Mouse (Mus musculus): ENCODE data around the gene Exoc5.
"Not testable (repeated sequence)": the region's sequence is repeated elsewhere in the genome, so short reads cannot be mapped to it uniquely, and the experiment has no call there.

Exoc5 gene

DNA sequence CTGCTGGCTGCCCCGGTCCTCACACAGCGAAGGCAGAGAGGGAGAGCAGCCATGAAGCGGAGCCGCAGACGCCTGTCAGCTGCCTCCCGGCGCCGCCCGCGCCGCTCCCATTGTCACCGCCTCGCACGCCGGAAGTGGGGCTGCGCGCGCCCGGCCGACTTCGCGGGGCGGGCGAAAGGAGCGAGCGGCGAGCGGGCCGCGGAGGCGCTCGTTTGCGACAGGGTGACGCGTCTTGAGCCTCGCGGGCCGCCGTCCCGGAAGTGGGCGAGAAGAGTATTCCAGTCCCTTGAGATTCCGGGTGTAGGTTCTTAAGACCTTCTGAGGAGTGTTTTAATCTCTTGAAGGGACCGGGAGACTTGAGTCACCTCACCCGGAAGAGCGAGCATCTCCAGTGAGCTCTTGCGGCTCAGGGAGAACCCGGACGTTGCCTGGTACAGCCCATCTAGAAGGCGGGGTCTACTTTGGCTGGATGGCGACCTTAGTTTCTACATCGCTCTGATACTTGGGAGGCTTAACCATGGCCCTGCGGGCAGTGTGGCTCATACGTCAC is at the start of gene Exoc5:
Gene Exoc5, minus strand, starts transcription at position 380 of the 550 bp plus-strand sequence.
- DNase-seq: peak; percentile 95

DNA sequence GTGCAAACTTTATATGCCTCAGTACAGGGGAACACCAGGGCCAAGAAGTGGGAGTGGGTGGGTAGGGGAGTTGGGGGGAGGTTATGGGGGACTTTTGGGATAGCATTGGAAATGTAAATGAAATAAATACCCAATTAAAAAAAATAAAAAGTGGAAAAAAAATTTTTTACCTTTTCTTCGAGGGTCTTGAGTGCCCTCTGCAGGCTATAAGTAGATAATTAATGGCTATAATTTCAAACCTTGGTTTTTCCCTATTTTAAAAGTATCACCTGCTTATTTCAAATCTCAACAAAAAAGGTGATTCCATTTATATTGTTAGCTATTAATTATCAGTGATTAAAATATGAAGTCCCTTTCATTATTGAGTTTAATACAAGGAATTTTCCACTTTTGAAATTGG is 25.3 kb upstream of the Exoc5 start:
- not testable (repeated sequence) for DNase-seq

- DNase-seq: no peak
Measured at GRCm38 (mm10) chr14:49091277-49091676, 24.8 kb upstream of the Exoc5 start.

GRCm38 (mm10) chr14:49090102-49090501 is 23.6 kb upstream of the Exoc5 start:
- no peak for DNase-seq

DNA sequence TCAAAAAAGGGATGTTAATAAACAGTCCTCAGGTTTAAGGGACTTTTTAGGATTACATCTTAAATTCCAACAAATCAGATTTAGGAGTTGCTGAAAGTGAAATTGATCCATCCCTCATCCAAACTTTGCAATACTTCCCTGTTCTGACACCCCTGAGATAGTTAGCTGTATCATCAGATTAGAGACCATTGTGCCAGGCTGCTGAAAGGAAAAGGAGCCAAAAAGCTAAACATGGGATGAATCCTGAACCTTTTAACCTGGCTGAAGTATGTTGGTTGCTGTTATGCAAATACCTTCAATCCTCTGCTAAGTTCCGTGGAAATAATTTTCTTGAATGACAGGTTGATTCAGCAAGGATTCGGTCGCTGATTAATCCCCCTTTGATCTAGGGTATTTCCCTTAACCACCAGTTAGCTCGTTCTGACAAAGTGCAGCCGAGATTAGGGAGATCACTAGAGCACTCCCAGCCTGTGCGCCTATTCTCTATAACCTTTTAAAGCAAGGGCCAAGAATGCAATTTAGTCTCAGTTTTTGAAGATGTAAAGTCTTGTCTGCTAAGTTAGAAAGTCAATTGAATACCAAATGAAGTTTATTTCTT is 23.1 kb upstream of the Exoc5 start:
- DNase-seq: no peak

- DNase-seq: peak; percentile 54 to 78
Measured at GRCm38 (mm10) chr14:49088155-49089048, 21.9 kb upstream of the Exoc5 start.

DNA sequence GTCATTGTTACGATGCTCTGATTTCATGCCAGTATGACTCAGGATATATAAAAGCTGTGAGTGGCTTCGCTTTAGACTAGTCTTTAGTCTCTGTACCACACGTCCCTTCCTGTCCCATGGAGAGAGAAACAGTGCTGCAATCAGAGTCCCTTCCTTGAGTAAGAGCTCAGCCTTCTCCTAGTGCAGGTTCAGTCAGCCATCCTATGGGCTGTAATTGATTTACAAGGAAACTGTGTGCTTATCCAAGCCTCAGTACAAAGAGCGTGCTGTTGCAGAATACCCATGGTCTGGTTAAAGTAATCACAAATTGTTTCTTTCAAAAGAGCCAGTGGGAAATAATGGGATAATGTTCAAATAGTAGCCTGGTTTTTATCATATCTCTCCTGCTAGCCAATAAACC is 20.1 kb upstream of the Exoc5 start:
- peak; percentile 36 to 74 for DNase-seq

GRCm38 (mm10) chr14:49078820-49079219 is 12.4 kb upstream of the Exoc5 start:
- no peak for DNase-seq

DNA sequence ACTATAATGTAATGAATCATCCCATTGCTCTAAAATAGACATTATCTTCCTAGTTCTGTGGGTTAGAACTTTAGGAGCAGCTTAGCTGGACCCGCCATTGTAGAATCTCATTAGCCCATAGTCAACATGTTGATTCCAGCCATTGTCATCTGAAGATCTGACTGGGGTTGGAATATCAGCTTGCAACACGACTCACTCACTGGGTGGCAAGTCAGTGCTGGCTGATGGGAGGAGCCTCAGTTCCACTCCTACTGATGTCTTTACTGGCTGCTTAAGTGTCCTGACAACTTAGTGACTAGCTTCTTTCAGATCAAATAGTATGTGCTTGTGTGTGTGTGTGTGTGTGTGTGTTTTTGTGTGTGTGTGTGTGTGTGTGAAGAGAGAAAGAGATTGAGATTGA is 7.9 kb upstream of the Exoc5 start:
- no peak for DNase-seq

DNA sequence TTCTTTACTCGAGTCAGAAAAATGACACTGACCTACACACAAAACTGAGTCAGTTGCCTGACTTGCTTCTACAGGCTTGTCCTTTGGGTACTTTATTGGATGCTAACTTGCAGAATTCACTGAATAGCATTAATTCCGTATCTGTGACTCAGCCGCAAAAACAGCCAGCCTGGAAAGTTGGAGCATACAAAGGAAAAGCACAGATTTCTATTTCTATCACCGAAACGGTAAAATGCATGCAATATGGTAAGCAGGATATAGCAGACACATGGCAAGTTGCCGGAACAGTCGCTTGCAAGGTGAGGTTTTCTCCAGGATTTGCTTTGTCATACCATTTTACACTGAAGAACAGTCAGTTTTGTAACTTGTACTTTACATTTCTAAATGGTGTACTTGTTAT is 7.4 kb upstream of the Exoc5 start:
- DNase-seq: no peak

- no peak for DNase-seq
Measured at GRCm38 (mm10) chr14:49072837-49073236, 6.4 kb upstream of the Exoc5 start.

- DNase-seq: no peak
Measured at GRCm38 (mm10) chr14:49065529-49066273, 752 bp downstream of the Exoc5 start, which contains the start of gene Ap5m1. TSS of gene Ap5m1 (plus strand) at chr14:49066097.

DNA sequence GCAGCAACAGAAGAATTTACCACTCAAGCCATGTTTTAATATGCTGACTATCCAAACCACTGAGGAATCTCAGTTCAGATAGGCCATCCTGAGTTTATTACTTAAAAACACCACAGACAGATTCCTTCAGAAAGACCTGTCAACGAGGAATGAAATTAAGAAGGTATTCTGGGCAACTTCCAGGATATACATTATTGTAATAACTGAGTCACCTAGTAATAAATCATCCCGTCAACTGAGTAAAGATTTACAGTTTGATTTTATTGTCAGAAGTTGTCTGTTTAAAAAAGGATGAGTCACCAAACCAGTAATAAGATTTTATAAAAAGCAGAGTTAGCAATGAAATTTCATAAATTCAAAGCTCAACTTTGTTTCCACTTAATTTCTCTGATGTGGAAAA is 2.6 kb downstream of the Exoc5 start:
- no peak for DNase-seq

DNA sequence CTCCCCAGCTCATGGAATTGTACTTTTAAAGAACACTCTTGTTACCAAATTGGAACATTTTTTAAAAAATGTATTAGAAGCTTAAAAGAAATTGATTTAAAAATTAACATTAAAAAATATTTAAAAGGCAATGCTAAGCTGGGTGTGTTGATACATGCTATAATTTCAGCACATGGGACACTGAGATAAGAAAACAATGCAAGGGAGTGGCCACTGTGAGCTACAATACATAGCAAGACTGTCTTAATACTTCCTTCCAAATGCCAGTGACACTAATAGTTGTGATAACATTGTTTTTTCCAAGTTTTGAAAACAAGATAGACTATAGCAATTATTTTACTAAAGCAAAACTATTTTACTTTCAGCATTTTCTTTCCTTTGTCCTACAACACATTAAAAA is 17.0 kb downstream of the Exoc5 start:
- DNase-seq: no peak

GRCm38 (mm10) chr14:49045610-49046009 is 20.8 kb downstream of the Exoc5 start:
- DNase-seq: no peak

DNA sequence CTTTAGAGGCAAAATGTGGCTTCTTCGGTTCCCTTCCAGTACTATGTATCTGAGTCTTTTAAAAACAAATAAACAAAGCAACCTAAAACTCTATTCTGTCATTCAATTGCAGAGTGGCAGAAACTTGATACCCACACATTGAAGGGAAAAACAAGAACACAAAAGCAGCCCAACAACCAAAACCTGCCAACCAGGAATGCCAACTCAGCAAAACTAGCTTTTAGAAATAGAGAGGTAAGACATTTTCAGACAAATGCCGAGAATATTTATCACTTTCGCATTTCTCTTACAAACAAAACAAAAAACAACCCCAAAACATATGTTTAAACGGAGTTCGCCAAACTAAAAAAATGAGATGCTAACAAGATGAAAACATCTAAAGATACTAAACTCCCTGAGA is 37.5 kb downstream of the Exoc5 start:
- no peak for DNase-seq

DNA sequence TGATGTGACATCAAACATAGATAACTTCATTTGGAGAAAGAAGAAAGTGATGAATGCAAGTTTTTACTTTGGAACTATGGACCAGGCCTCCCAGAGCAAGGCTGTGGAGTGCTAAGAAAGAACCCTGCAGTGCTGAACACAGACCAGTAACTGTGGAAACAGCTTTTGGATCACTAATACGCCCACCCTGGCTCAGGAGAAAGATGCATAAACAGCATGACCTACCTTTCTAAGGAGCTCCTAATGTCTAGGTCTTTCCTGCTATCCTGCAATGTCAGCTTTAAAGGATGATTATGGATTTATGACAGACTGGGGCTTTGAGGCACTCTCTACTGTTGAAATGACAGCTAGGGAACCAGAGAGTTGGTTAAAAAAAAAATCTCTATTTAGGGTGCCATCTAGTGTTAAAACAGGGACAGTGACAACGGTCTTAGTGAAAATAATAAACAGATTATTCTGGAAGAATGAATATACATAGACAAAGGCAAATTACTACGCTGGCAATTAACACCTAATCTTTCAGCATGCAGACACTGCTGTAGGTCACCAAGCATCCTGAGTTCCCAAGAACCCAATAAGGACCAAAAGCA is 38.6 kb downstream of the Exoc5 start:
- no peak for DNase-seq

- DNase-seq: peak; percentile 5 to 12
Measured at GRCm38 (mm10) chr14:49027040-49027778, 39.2 kb downstream of the Exoc5 start.

DNA sequence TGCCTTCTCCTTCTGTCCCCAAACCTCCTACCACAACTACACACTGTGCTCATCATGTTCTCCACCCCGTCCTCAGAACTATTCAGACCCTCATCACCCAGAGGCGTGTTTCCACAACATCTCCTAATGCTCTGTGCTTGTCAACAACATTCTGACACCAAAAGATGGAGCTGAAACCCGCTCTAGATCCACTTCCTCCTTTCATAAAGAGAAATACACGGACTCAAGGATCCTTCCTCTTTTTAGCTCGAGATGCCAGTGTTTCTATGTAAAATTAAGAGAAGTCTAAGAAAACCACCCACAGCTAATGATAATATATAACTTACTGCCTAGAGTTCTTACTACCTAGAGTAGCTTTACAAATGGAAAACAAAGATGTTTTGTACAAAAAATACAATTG is 46.7 kb downstream of the Exoc5 start:
- DNase-seq: no peak

DNA sequence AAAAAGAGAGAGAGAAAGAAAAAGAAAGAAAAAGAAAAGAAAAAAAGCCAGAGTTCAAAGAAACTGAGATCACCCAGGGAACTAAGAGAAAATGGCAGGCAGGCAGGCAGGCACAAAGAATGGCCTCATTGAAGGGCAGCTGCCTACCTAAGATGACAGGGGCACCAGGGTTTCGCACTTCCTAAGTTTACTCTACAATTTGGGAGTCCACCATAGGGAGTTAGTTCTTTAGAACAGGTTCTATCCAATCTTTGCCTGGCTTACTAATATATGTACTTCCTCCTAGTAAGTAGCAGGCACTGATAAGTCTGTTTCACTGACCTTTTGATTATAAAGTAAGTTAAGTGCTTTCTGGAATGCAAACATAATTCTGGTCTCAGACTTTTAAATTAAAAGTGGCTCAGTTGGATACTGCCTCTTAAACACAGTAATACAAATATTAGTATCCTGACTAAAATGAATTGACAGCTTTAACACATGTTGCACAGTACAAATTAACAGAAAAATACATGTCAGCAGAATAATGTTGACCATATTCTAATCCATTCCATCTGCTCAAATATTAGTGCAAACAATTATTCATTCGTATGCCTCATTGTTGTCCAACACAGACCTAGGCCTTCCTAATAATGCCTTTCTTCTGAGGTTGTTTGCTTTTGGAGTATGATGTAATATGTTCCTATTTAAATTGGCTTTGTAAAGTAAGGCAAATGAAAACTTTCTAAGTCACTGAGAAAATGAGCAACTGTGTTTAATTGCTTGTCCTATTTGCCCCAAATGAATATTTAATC is 57.9 kb downstream of the Exoc5 start:
- DNase-seq: no peak

DNA sequence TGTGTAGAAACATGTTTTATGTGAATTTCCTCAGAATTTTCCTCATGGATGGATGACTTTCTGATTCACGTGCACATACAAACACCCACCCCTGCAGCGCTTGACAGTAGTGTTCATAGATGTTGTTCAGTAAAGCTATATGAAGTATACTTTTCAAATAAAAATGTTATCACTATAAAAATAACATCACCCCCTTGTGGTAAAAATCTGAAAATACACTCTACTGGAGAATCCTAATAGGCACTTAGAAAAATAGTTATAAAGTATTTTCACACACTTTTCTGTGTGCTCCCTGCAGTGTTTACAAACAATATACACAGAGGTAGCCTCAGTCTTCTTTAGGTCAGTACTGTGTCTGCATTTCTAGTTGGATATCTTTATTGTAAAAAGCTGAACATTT is 58.5 kb downstream of the Exoc5 start:
- DNase-seq: no peak
